Mouse (Mus musculus): ENCODE results near the gene Ttpal.
A peak's percentile ranks its signal among the peaks of the same experiment; 100 is the strongest.
"Not testable (repeated sequence)": the region's sequence is repeated elsewhere in the genome, so short reads cannot be mapped to it uniquely, and the experiment has no call there.

The Ttpal gene

DNA sequence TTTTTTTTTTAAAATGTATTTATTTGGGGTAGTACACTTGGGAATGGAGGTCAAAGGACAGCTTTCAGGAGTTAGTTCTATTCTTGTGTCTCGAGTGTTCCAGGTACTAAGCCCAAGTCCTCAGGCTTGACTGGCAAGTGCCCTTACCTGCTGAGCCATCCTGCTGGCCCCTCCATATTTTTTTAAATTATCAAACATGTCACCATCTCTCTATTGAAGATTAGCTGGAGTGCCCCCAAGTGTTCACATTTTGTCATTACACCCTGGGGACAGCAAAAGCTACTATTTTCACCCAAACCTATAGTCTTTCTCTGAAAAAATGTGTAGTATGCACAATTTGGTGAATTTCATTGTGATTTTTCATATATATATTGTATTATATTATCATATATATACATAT lies 10.0 kb upstream of the Ttpal start:
- DNase-seq (ENCODE audit: low read depth, low spot score) = no peak

- DNase-seq (ENCODE audit: low read depth, low spot score) = no peak
Observed at GRCm38 (mm10) chr2:163593636-163594282, 8.4 kb upstream of the Ttpal start.

DNA sequence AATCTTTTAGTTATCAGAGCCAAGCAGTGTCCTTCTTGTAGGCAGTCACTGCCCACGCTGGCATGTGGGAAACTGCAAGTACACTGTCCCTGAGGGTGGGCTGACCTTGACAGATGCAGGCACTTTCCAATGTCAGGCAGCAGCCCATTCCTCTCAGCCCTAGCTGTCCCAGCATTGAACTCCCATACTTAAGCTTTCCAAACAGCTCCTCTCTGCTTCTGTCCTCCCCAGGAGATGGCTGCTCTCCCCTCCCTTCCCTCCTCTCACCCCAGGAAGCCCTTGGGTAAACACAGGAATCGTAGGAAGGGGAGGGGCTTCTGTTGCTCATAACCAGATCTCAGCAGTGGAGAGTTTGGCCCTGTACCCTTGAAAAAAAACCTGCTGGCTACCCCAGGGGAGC lies 7.0 kb upstream of the Ttpal start:
- no peak for DNase-seq (ENCODE audit: low read depth, low spot score)

DNA sequence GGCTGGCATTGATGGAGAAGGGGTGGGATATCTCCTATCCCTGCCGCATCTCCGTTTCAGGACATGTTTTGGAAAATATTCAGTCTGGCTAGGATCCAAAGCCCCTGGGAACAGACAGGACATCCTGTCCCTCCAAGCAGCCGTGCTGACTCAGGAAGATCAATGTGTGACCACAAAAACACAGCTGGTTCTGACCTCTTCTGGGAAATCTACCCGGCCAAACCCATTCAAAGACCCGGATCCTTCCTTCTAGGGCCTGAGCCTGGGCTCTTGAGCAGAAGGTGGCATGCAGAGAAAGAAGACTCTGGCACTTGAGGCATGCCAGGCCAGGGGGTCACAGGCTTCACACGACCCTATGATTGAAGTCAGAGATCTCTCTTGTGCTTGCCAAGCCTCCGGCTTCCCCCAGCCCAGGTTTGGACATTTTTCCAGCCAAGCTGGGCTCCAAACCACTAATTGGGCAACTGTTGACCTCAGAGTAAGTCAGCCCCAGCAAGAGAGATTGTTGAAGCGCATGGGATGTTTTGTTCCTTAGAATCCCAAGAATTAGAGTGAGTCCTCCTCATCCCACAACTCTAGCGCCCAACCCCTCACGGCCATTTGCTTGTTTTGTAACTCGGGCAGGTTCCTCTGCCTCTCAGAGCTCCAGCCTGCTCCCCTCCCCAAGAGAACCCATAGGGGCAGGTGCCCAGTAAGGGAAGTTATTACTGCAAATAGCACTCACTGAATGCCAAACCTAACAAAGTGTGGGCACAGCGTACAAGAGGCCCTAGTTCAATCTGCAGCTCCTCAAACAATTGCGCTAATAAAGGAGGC lies 5.8 kb upstream of the Ttpal start:
- no peak for DNase-seq (ENCODE audit: low read depth, low spot score)

DNA sequence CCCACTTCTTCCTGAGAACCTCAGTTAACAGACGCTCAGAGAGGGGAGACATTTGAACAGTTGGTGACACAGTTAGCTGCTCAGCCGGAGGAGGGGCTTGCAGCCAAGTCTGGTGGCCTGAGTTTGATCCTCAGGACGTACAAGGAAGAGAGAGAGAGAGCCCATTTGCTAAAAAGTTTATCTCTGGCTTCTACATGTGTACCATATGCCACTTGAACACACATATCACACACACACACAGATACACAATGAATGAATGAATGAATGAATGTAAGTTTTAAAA lies 5.3 kb upstream of the Ttpal start:
- DNase-seq (ENCODE audit: low read depth, low spot score) = no peak

GRCm38 (mm10) chr2:163597661-163598060 lies 4.5 kb upstream of the Ttpal start:
- DNase-seq (ENCODE audit: low read depth, low spot score) = no peak

DNA sequence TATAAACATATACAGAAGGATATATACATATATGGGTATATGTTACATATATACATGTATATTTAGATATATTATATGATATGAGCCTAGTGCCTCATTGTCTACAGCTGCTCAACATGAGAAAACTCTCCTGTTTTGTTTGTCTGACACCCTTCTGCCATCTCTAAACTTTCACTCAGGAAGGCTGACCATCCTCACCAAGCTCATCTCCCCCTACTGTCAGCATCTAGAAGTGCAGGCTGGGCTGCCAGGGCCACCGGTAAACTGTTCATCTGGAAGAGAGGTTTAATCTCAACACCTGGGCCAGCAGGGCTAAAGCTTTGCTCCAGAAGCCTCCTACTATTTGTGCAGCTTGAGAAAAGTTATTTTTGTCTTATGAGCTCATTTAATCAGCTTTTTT lies 2.9 kb upstream of the Ttpal start:
- DNase-seq (ENCODE audit: low read depth, low spot score) = peak; percentile 43

DNA sequence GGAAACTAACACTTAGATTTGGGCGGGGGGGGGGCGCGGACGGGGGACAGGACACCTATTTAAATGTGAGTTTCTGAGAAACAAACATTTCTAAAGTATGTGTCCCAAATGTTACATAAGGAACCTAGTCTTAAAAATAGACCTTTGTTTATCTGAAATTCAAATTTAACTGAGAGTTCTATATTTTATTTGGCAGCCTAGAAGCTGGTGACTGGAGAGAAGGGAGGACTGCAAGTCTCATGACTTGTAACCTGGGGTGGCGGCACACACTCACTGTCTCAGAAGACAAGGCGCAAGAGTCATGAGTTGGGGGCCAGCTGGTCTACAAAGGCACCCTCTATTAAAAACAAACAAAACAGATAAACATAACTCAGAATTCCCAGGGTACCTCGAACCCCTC lies 1.0 kb upstream of the Ttpal start:
- DNase-seq (ENCODE audit: low read depth, low spot score) = no peak

DNA sequence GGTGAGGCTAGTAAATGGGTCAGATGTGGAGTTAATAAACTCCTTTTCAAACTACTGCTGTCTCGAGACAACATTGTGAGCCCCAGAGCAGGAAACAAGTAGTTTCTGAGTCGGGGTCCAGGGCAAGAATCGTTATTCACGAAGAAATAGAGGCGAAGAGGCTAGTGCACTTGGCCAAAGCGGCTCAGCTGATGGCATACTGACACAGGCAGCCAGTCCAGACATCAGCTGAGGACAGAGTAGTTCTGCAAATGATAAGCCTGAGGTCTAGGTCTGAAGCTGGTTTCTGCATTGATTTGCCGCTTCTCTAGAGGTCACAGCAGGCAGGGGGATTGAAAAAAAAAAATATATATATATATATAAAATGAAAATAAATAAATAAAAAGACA lies 408 bp upstream of the Ttpal start:
- no peak for DNase-seq (ENCODE audit: low read depth, low spot score)

- no peak for DNase-seq (ENCODE audit: low read depth, low spot score)
Observed at GRCm38 (mm10) chr2:163606161-163606560, 4.0 kb downstream of the Ttpal start.

- no peak for DNase-seq (ENCODE audit: low read depth, low spot score)
Observed at GRCm38 (mm10) chr2:163608008-163608407, 5.9 kb downstream of the Ttpal start.

DNA sequence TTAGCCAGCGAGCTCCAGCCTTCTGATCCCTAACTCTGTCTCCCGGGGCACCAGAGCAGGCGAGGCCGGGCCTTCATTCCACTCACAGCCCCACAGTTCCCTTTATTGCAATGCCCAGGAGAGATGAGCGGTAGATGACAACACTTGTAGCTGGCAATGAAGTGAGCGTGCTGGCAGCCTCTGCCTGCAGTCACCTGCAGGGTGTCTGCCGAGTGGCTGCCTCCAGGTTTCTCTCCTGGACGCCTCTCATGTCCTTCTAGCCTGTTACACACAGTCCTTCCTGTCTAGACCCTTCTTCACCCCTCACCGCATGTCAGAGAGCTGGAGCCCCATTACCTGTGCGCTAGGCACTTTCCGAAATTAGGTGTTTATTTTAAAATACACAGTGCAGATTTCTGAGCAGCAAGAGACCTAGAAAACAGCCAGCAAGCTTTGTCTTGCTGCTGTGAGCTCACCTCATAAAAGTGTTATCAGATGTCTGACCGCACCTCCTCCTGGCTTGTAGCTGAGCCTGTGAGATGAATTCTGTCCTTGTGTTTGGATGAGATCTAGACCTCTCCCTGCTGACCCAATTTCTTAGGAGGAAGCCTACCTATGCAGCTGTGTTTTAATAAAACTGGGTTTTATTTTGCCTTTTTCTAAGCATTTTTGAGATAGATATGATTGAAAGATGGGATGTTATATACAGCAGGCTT lies 7.3 kb downstream of the Ttpal start:
- no peak for DNase-seq (ENCODE audit: low read depth, low spot score)

DNA sequence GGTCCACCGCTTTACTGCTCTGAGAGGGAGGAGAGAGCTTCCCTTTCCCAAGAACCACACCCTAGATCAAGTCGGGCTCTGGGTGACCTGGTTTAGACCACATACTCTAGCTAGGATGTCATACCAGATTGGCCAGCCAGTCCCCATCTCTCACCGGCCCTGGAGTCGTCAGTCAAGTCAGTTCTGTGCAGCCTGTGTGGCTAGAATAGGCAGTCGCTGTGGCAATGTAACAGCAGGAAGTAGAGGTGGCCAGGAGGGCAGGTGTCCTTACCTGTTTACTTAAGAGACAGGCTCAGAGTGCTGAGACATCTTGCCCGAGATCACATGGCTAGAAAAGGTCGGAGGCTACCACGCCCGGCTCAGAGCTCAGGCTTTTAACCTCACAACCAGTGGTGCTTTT lies 9.1 kb downstream of the Ttpal start:
- no peak for DNase-seq (ENCODE audit: low read depth, low spot score)

DNA sequence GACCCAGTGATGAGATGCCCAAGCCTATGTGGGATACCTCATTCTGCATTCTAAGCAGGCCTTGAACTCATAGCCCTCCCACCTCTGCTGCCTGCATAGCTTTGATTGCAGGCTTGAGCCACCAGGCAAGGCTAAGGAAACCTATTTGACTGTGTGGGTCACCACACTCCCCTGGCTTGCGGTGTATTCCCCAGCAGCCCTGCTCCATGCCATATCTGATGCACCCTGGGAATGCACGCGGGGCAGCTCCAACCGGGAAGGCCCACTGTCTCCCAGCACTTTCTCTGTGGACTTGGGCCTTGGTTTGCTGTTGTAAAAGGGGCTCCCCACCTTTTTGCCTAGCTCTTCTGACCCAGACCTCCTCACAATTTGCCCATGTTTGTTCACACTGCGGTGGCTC lies 11.1 kb downstream of the Ttpal start:
- DNase-seq (ENCODE audit: low read depth, low spot score) = no peak

GRCm38 (mm10) chr2:163613990-163614389 lies 11.9 kb downstream of the Ttpal start:
- DNase-seq (ENCODE audit: low read depth, low spot score) = no peak

DNA sequence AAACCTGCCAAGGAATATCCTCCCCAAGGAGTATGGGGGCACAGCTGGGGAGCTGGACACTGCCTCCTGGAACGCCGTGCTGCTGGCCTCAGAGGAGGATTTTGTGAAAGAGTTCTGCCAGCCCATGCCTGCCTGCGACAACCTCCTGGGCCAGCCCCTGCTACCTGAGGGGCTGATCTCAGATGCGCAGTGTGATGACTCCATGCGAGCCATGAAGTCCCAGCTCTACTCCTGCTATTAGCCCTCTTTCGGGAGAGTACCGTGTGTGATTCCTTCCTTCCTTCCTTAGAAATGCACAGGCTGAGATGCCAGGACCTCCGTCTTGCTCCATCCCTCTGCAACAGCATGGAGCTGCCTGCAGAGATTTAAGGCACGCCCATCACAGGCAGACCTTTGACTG lies 13.3 kb downstream of the Ttpal start:
- DNase-seq (ENCODE audit: low read depth, low spot score) = no peak

GRCm38 (mm10) chr2:163615906-163616651 lies 14.0 kb downstream of the Ttpal start:
- no peak for DNase-seq (ENCODE audit: low read depth, low spot score)

- DNase-seq (ENCODE audit: low read depth, low spot score) = no peak
Observed at GRCm38 (mm10) chr2:163616652-163617227, 14.6 kb downstream of the Ttpal start.

DNA sequence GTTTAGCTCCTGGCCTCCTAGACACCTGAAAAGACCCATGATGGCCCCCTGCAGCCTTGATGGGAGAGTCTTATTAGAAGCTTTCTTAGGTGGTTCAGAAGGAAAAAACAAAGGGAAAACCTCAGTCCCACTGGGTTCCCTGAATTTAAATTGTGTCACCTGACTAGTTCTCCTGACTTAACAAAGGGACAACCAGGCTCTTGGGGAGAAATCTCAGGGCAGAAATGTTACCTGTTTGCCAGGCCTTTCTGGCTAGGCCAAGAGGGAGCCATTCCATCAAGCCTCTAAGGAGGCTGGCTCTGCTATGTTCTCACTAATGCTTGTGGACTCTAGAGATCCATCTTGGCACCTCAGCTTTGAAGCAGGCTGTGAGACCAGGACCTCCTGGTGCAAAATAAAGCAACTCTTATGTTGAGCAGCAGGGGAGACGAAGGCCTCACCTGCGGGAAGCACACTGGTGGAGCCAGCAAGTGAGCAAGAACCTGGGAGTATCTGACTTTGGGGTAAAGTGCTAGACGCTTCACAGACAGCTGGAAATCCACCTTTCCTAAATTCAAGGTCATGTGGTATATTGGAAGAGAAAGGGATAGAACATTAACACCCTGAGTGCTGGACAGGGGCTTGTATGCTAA lies 15.2 kb downstream of the Ttpal start:
- no peak for DNase-seq (ENCODE audit: low read depth, low spot score)

DNA sequence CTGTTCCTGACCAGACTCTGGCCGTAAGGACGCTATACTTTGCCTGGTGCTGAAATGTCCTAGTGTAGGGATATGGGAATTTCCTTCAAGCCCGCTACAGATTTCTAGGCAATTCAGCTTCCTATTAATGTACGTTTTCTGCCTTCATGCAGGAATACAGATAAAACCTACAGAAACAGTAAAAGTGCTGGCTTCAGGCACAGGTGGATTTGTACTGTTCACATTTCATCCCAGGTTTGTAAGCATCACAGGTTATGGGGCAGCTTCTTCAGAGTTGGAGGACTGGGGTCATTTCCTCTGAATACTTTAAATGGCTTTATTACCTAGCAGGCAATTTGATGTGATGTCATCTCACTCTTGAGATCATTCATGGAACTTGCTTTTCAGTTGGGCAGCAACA lies 15.8 kb downstream of the Ttpal start:
- DNase-seq (ENCODE audit: low read depth, low spot score) = no peak

DNA sequence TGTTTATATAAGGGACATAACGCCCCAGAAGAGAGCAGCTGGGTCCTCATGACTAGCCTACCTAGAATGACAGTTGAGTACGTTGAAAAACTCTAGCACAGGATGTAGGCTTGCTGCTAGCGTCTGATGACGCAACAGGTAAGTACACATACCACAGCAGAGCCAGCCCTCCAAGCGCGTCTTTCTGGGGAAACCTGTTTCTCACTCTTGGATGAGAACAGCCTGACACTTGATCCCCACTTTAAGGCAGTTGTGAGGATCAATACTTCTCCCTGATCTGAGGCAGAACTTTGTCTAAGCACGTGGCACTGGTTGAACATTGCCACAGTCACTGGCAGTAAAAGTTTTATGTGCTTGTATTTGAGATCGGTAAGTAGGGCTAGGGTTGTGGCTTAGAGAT lies 18.3 kb downstream of the Ttpal start:
- no peak for DNase-seq (ENCODE audit: low read depth, low spot score)

GRCm38 (mm10) chr2:163621401-163621800 lies 19.3 kb downstream of the Ttpal start:
- not testable (repeated sequence) for DNase-seq (ENCODE audit: low read depth, low spot score)

Measured in embryo, embryonic 11.5 days (tissue).